Mouse (Mus musculus): ENCODE results near the gene 1700125H20Rik.

- TF ChIP-seq CTCF (IDR thresholded peaks at IDR 0.05; ENCODE audit: borderline replicate concordance, extremely low read depth, insufficient read depth, insufficient read length) (no peak), POLR2A (IDR thresholded peaks at IDR 0.05; ENCODE audit: borderline replicate concordance, extremely low read depth, insufficient read depth, insufficient read length, poor library complexity, severe bottlenecking) (no peak)
Observed at GRCm38 (mm10) chr11:85170833-85171232, 629 bp downstream of the 1700125H20Rik start.

Data from brain, embryonic 14.5 days (tissue).